Mouse (Mus musculus) G1E (cell line): ENCODE data around the gene Pde8b. TPM values are rescaled to one million over a fixed set of nuclear protein-coding genes. Genes with fewer than 3 reads are reported as not detected.

Source experiments
- ATAC-seq: 2 replicates; pipeline ENCODE4 v1.8.0; 2016; ENCODE audit warnings: mild to moderate bottlenecking; ENCODE audit not compliant: insufficient number of reproducible peaks, poor library complexity, low FRiP score, severe bottlenecking; ENCODE audit errors: extremely low read depth
- DNase-seq: peaks from one replicate; pipeline ENCODE4 v3.0.0; 2012; ENCODE audit warnings: low spot score
- H3K27me3 ChIP-seq: 2 replicates; pipeline ENCODE4 v1.6.1; 2012; ENCODE audit warnings: mild to moderate bottlenecking, low read length, inconsistent platforms; ENCODE audit not compliant: insufficient read depth
- H3K36me3 ChIP-seq: replicated peaks from 2 replicates; pipeline ENCODE3; 2012; ENCODE audit warnings: mild to moderate bottlenecking, inconsistent platforms
- H3K4me1 ChIP-seq: 2 replicates; pipeline ENCODE4 v1.6.1; 2012; ENCODE audit warnings: low read depth, low read length, inconsistent platforms, mixed read lengths; ENCODE audit not compliant: insufficient read depth
- H3K4me3 ChIP-seq: 2 replicates; pipeline ENCODE4 v1.5.1; 2012; ENCODE audit warnings: low read depth, mild to moderate bottlenecking, inconsistent platforms, low read length, moderate library complexity, mixed read lengths
- H3K9me3 ChIP-seq: replicated peaks from 2 replicates; pipeline ENCODE4 v1.6.1; 2012; ENCODE audit warnings: inconsistent platforms
- CTCF ChIP-seq: IDR thresholded peaks from 2 replicates; pipeline ENCODE4 v1.5.1; 2012; ENCODE audit warnings: low read depth, low read length, inconsistent platforms, mixed read lengths
- GATA1 ChIP-seq: IDR thresholded peaks from 2 replicates; pipeline ENCODE4 v1.6.1; 2012; ENCODE audit warnings: borderline replicate concordance, low read length, inconsistent platforms, mixed read lengths
- GATA2 ChIP-seq: IDR thresholded peaks from 2 replicates; pipeline ENCODE4 v1.6.1; 2012; ENCODE audit warnings: low read depth, low read length, inconsistent platforms, borderline replicate concordance
- POLR2AphosphoS5 ChIP-seq: IDR thresholded peaks from 2 replicates; pipeline ENCODE4 v1.6.1; 2012; ENCODE audit warnings: low read depth, low read length, inconsistent platforms; ENCODE audit not compliant: insufficient replicate concordance
- TAL1 ChIP-seq: conservative IDR thresholded peaks from 2 replicates; pipeline ENCODE4 v1.6.1; 2012; ENCODE audit warnings: low read depth, low read length, inconsistent platforms, mixed read lengths
- polyA plus RNA-seq: library from polyadenylated mRNA; stranded (reverse); fragments of >175 nt; gene quantifications from 2 replicates; pipeline ENCODE4 v1.2.3, GENCODE M21; 2012
- total RNA-seq, 2 experiments: library from RNA; stranded (forward) in 1 of 2; stranded (reverse) in 1 of 2; fragments of 200-1000 nt in 1 of 2; fragments of >200 nt in 1 of 2; fragmentation: Nextera tagmentation in 1 of 2; gene quantifications; 2 replicates each; pipeline ENCODE4 v1.2.3; 2014 to 2017

Gene Pde8b
- not detected in 2 replicates for total RNA-seq (2014; fragmentation: Nextera tagmentation)
- total RNA-seq (2017): 0.06 and 0.22 TPM in 2 replicates
- polyA plus RNA-seq: not detected in 2 replicates

- DNase-seq (no peak), ATAC-seq (no peak)
- Histone ChIP-seq H3K4me1 (no peaks in the 10 kb centered on the region), H3K4me3 (no peak within 1 kb of the TSS), H3K27me3 (peaks cover 21% of the 10 kb centered on the region), H3K36me3 (no peaks in the 10 kb centered on the region), H3K9me3 (no peaks in the 10 kb centered on the region)
- no peak for TF ChIP-seq TAL1
- TF ChIP-seq POLR2AphosphoS5: no peak
- no peak for TF ChIP-seq GATA2
- TF ChIP-seq CTCF: no peak
- no peak for TF ChIP-seq GATA1
These were observed at the start of gene Pde8b for GRCm38 (mm10) chr13:95249511-95250456. TSS of gene Pde8b (minus strand) at chr13:95250336.

GRCm38 (mm10) chr13:95291983-95292382 lies 41.8 kb upstream of the Pde8b start:
- Histone ChIP-seq H3K36me3 (no peaks in the 10 kb centered on the region), H3K9me3 (no peaks in the 10 kb centered on the region), H3K27me3 (peaks cover 9% of the 10 kb centered on the region; the same call in 1 of the 2 replicates), H3K4me1 (no peaks in the 10 kb centered on the region), H3K4me3 (no peak overlapping the region)
- DNase-seq (no peak), ATAC-seq (no peak)
- TF ChIP-seq GATA2: no peak
- TF ChIP-seq CTCF: no peak
- TF ChIP-seq GATA1: no peak
- TF ChIP-seq TAL1: no peak
- no peak for TF ChIP-seq POLR2AphosphoS5

GRCm38 (mm10) chr13:95288027-95288426 lies 37.9 kb upstream of the Pde8b start:
- Histone ChIP-seq H3K9me3 (no peaks in the 10 kb centered on the region), H3K36me3 (no peaks in the 10 kb centered on the region), H3K27me3 (peaks cover 9% of the 10 kb centered on the region; the same call in 1 of the 2 replicates), H3K4me1 (no peaks in the 10 kb centered on the region), H3K4me3 (no peak overlapping the region)
- TF ChIP-seq POLR2AphosphoS5 (no peak), GATA1 (no peak), CTCF (no peak), GATA2 (no peak), TAL1 (no peak)
- ATAC-seq: no peak
- no peak for DNase-seq

GRCm38 (mm10) chr13:95286989-95287388 lies 36.9 kb upstream of the Pde8b start:
- Histone ChIP-seq H3K27me3 (peaks cover 9% of the 10 kb centered on the region; the same call in 1 of the 2 replicates), H3K4me3 (no peak overlapping the region), H3K4me1 (no peaks in the 10 kb centered on the region), H3K36me3 (no peaks in the 10 kb centered on the region), H3K9me3 (no peaks in the 10 kb centered on the region)
- ATAC-seq: no peak
- peak; percentile 5 for DNase-seq
- TF ChIP-seq GATA1: no peak
- no peak for TF ChIP-seq GATA2
- no peak for TF ChIP-seq POLR2AphosphoS5
- TF ChIP-seq CTCF: no peak
- no peak for TF ChIP-seq TAL1

- ATAC-seq: no peak
- no peak for DNase-seq
- Histone ChIP-seq H3K36me3 (no peaks in the 10 kb centered on the region), H3K9me3 (no peaks in the 10 kb centered on the region), H3K4me3 (no peak overlapping the region), H3K4me1 (no peaks in the 10 kb centered on the region), H3K27me3 (peaks cover 4% of the 10 kb centered on the region; the same call in 1 of the 2 replicates)
- TF ChIP-seq GATA2 (no peak), POLR2AphosphoS5 (no peak), TAL1 (no peak), CTCF (no peak), GATA1 (no peak)
These were observed 31.9 kb upstream of the Pde8b start for GRCm38 (mm10) chr13:95281740-95282673.
